Mouse (Mus musculus): ENCODE measurements at regions not wholly inside any gene's neighbourhood (a gene's known extent, or its start where the extent isn't known, plus 50 kb on each side); places are given as distances from the start of the nearest gene placed in this dataset.
"Not testable (repeated sequence)": the region's sequence is repeated elsewhere in the genome, so short reads cannot be mapped to it uniquely, and the experiment has no call there.

DNA sequence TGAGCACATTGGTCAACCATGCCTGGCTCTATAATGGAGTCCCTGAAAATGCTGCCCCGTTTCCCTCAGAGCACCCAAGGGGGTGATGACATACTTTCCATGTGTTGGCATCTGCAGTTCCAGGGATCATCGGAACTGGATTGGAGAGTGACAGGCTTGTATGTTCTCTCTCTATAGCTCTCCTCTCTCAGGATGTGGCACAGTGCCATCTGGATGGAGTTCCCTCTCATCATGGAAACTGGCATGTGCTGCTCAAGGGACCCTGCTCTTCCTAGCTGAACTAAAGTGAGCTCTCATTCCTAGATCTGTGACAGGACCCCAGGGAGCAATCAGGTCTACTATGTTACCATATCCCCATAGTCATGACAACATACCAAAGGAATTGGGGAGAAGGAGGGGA is 56.9 kb upstream of the Gm7358 start:
- 87% methylated on average over 2 of the region's 2 CpGs for WGBS (ENCODE audit: insufficient replicate concordance)
- no peak overlapping the region for H3K27ac ChIP-seq (ENCODE audit: low read depth, low read length)
- no peaks in the 10 kb centered on the region for H3K36me3 ChIP-seq (ENCODE audit: control insufficient read depth, insufficient read depth, low read length)
- H3K4me1 ChIP-seq (ENCODE audit: control insufficient read depth, insufficient read depth, low read length): peaks cover 7% of the 10 kb centered on the region; the same call in 1 of the 2 replicates
- no peak for ATAC-seq (replicated peaks; ENCODE audit: insufficient number of reproducible peaks, low FRiP score, low TSS enrichment)
- no peak overlapping the region for H3K4me3 ChIP-seq (ENCODE audit: low read depth, low read length)
- no peak overlapping the region for H3K4me2 ChIP-seq
- peaks cover 3% of the 10 kb centered on the region; the same call in 1 of the 2 replicates for H3K27me3 ChIP-seq (ENCODE audit: control insufficient read depth, insufficient read depth, low read length)
- H3K9me3 ChIP-seq (replicated peaks; ENCODE audit: control insufficient read depth, low read length): no peaks in the 10 kb centered on the region
- no peak overlapping the region for H3K9ac ChIP-seq (ENCODE audit: low read depth, low read length)

DNA sequence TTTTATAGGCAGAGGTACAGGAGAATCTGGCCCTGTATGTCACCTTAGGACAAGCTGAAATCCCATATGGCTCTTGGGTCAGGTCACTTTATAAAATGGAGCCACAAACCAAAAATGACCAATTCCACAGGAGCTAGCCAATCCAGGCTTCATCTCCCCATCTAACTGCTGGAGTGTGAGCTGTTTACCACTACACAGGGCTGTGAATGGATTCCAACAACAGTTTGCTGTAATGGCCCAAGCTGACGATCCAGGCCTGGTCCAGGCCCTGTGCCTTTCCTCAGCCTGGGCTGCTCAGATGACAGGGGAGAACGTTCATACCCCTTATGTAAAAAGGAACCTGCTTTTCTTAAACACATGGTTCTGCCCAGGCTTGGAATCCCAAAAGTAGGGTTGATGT is 55.5 kb upstream of the Gm7358 start:
- no peak overlapping the region for H3K9ac ChIP-seq (ENCODE audit: low read depth, low read length)
- no peak for ATAC-seq (replicated peaks; ENCODE audit: insufficient number of reproducible peaks, low FRiP score, low TSS enrichment)
- 62% methylated on average over 2 of the region's 2 CpGs for WGBS (ENCODE audit: insufficient replicate concordance)
- peaks cover 7% of the 10 kb centered on the region; the same call in 1 of the 2 replicates for H3K4me1 ChIP-seq (ENCODE audit: control insufficient read depth, insufficient read depth, low read length)
- no peak overlapping the region for H3K4me3 ChIP-seq (ENCODE audit: low read depth, low read length)
- no peaks in the 10 kb centered on the region for H3K36me3 ChIP-seq (ENCODE audit: control insufficient read depth, insufficient read depth, low read length)
- no peaks in the 10 kb centered on the region for H3K9me3 ChIP-seq (replicated peaks; ENCODE audit: control insufficient read depth, low read length)
- peaks cover 3% of the 10 kb centered on the region; the same call in 1 of the 2 replicates for H3K27me3 ChIP-seq (ENCODE audit: control insufficient read depth, insufficient read depth, low read length)
- no peak overlapping the region for H3K27ac ChIP-seq (ENCODE audit: low read depth, low read length)
- H3K4me2 ChIP-seq: no peak overlapping the region

DNA sequence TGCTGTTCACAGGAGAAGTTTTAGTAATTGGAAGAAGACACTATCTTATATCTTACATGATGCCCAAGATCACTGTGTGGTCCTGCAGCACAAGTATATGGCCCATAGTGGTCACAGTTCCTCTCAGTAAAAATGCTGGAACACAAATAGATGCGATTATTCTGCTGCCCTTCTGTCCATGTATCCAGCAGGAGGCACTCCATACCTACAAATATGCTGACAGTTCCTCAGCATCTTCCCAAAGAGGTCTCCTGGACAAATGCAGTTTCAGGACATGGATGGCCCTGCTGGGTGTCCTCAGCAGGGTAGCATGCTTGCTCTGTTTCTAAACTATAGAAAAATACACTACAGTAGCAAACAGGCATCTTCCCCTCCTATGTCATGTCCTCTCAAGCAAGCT is 52.4 kb upstream of the Gm7358 start:
- not testable (repeated sequence) for H3K36me3 ChIP-seq (ENCODE audit: control insufficient read depth, insufficient read depth, low read length); H3K9ac ChIP-seq (ENCODE audit: low read depth, low read length); H3K27me3 ChIP-seq (ENCODE audit: control insufficient read depth, insufficient read depth, low read length); H3K27ac ChIP-seq (ENCODE audit: low read depth, low read length); H3K4me1 ChIP-seq (ENCODE audit: control insufficient read depth, insufficient read depth, low read length); ATAC-seq (replicated peaks; ENCODE audit: insufficient number of reproducible peaks, low FRiP score, low TSS enrichment); H3K4me2 ChIP-seq; H3K4me3 ChIP-seq (ENCODE audit: low read depth, low read length); H3K9me3 ChIP-seq (replicated peaks; ENCODE audit: control insufficient read depth, low read length)
- WGBS (ENCODE audit: insufficient replicate concordance): 13% methylated on average over 1 of the region's 1 CpGs

Data from heart, embryonic 11.5 days (tissue).